ENCODE assay signal across 8 mouse cellular contexts in the genomic region with DNA sequence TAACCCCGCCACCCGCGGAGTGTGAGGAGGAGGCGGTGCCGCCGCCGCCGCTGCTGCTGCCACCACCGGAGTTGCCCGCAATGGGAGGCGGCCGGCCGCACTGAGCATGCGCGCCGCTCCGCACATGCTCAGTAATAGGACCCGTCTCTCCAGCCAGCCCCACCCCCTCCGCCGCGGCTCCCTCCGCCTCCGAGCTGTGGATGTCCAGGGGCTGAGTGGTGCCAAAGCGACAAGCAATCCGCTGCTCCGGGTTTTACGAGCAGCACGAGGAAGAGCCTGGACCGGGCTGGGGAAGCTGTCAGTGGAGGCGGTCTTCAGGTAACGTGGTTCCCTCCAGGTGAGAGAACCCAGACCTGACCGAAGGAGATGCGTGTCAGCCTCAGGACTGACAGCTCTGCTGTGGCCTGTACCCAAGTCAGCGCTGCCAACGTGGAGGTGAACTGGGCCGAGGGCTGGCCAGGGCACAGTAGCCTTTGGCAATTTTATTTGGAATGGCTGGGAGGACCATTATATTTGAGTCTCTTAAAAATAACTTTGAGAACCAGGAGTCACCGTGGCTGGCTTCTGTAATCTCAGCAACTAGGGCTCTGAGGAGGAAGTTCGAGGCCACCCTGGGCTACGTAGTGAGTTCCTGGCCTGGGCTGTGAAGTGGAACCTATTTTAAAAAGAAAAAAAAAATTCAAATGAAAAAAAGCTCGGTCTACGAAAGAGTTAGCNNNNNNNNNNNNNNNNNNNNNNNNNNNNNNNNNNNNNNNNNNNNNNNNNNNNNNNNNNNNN. TPM values are rescaled to one million over a fixed set of nuclear protein-coding genes. Genes with fewer than 3 reads are reported as not detected.
DNase-seq lines count a peak whose midpoint lies in the region; ATAC-seq and TF ChIP-seq lines count a peak whose summit lies in the region.

A gene (minus strand): TSS at position 86 of the 777 bp plus-strand sequence.

- peak; percentile 94 for ATAC-seq in erythroid progenitor cell, adult 5-6 weeks (replicated peaks; ENCODE audit: low FRiP score, poor library complexity, severe bottlenecking)
- peak; percentile 98 for ATAC-seq in heart, embryonic 12.5 days (ENCODE audit: insufficient number of reproducible peaks, low FRiP score)
- peak; percentile 99 for ATAC-seq in kidney, postnatal 0 days (replicated peaks; ENCODE audit: low FRiP score, low read depth)
- ATAC-seq in liver, embryonic 11.5 days (replicated peaks; ENCODE audit: low FRiP score), result peak; percentile 92
- ATAC-seq in stomach, embryonic 14.5 days (ENCODE audit: insufficient number of reproducible peaks, insufficient read depth, low FRiP score, low read depth), result peak; percentile 98

- peaks cover 18% of the 10 kb centered on the region for H3K4me1 ChIP-seq in heart, embryonic 12.5 days (replicated peaks)
- peaks cover 11% of the 10 kb centered on the region for H3K4me1 ChIP-seq in kidney, postnatal 0 days (replicated peaks; ENCODE audit: insufficient read depth, low read length)
- peaks cover 27% of the 10 kb centered on the region for H3K4me1 ChIP-seq in liver, embryonic 11.5 days (replicated peaks; ENCODE audit: control insufficient read depth, insufficient read depth, low read length)
- peaks cover 9% of the 10 kb centered on the region for H3K4me1 ChIP-seq in stomach, embryonic 14.5 days (ENCODE audit: control insufficient read depth, insufficient read depth, low read length)

- peak; percentile 5; the same call in 1 of the 2 replicates for TF ChIP-seq CTCF in kidney, postnatal 0 days (IDR thresholded peaks at IDR 0.05; ENCODE audit: low read depth)

- peak within 1 kb of the TSS; percentile 87 for H3K9ac ChIP-seq in heart, embryonic 12.5 days
- peak within 1 kb of the TSS; percentile 80 for H3K9ac ChIP-seq in kidney, postnatal 0 days (ENCODE audit: low read depth, low read length)
- peak within 1 kb of the TSS; percentile 83 for H3K9ac ChIP-seq in liver, embryonic 11.5 days (ENCODE audit: low read depth, low read length)
- peak within 1 kb of the TSS; percentile 68 for H3K9ac ChIP-seq in stomach, embryonic 14.5 days (replicated peaks; ENCODE audit: low read depth, low read length)

- peak; percentile 98 for DNase-seq in CD4-positive helper T cell, adult 2 months (ENCODE audit: low read depth, low spot score)
- DNase-seq in brain, embryonic 18.5 days (ENCODE audit: low read depth, low spot score), result peak; percentile 93
- peak; percentile 96 for DNase-seq in kidney, postnatal 0 days (ENCODE audit: low spot score)
- peak; percentile 98 for DNase-seq in liver, embryonic 11.5 days (ENCODE audit: low spot score)
- peak; percentile 97 for DNase-seq in naive thymus-derived CD4-positive, alpha-beta T cell, adult 2 months (ENCODE audit: low read depth)

- H3K27me3 ChIP-seq in heart, embryonic 12.5 days (replicated peaks), result no peaks in the 10 kb centered on the region
- H3K27me3 ChIP-seq in kidney, postnatal 0 days (ENCODE audit: insufficient read depth, low read length), result no peaks in the 10 kb centered on the region
- no peaks in the 10 kb centered on the region for H3K27me3 ChIP-seq in liver, embryonic 11.5 days (replicated peaks; ENCODE audit: control insufficient read depth, insufficient read depth, low read length)
- H3K27me3 ChIP-seq in stomach, embryonic 14.5 days (ENCODE audit: control insufficient read depth, insufficient read depth, low read length), result no peaks in the 10 kb centered on the region

- peak within 1 kb of the TSS; percentile 81 for H3K4me3 ChIP-seq in heart, embryonic 12.5 days
- peak within 1 kb of the TSS; percentile 87 for H3K4me3 ChIP-seq in kidney, postnatal 0 days (replicated peaks; ENCODE audit: low read depth, low read length)
- peak within 1 kb of the TSS; percentile 75 for H3K4me3 ChIP-seq in liver, embryonic 11.5 days (ENCODE audit: low read depth, low read length)
- peak within 1 kb of the TSS; percentile 86 for H3K4me3 ChIP-seq in stomach, embryonic 14.5 days (ENCODE audit: low read depth, low read length)

- 5% methylated on average over 38 of the region's 41 CpGs for whole genome bisulfite sequencing in heart, embryonic 12.5 days
- 5% methylated on average over 40 of the region's 41 CpGs for WGBS in kidney, postnatal 0 days
- 5% methylated on average over 39 of the region's 41 CpGs for WGBS in liver, embryonic 11.5 days
- 5% methylated on average over 41 of the region's 41 CpGs for WGBS in stomach, embryonic 14.5 days

- H3K4me2 ChIP-seq in heart, embryonic 12.5 days, result peak within 1 kb of the TSS; percentile 79
- peak within 1 kb of the TSS; percentile 89 for H3K4me2 ChIP-seq in kidney, postnatal 0 days (ENCODE audit: low read length)
- peak within 1 kb of the TSS; percentile 92 for H3K4me2 ChIP-seq in liver, embryonic 11.5 days
- H3K4me2 ChIP-seq in stomach, embryonic 14.5 days (replicated peaks; ENCODE audit: low read depth, low read length), result peak within 1 kb of the TSS; percentile 57

- H3K36me3 ChIP-seq in heart, embryonic 12.5 days, result no peaks in the 10 kb centered on the region
- no peaks in the 10 kb centered on the region for H3K36me3 ChIP-seq in kidney, postnatal 0 days (ENCODE audit: insufficient read depth, low read length)
- H3K36me3 ChIP-seq in liver, embryonic 11.5 days (ENCODE audit: control insufficient read depth, insufficient read depth, low read length), result no peaks in the 10 kb centered on the region
- H3K36me3 ChIP-seq in stomach, embryonic 14.5 days (ENCODE audit: control insufficient read depth, insufficient read depth, low read length), result no peaks in the 10 kb centered on the region

- peak within 1 kb of the TSS; percentile 90 for H3K27ac ChIP-seq in heart, embryonic 12.5 days (ENCODE audit: poor library complexity, severe bottlenecking)
- peak within 1 kb of the TSS; percentile 88 for H3K27ac ChIP-seq in kidney, postnatal 0 days
- peak within 1 kb of the TSS; percentile 89 for H3K27ac ChIP-seq in liver, embryonic 11.5 days (ENCODE audit: low read depth, low read length)
- peak within 1 kb of the TSS; percentile 68 for H3K27ac ChIP-seq in stomach, embryonic 14.5 days (ENCODE audit: low read length)

- H3K9me3 ChIP-seq in heart, embryonic 12.5 days (replicated peaks), result no peaks in the 10 kb centered on the region
- no peaks in the 10 kb centered on the region for H3K9me3 ChIP-seq in kidney, postnatal 0 days (replicated peaks; ENCODE audit: low read length)
- no peaks in the 10 kb centered on the region for H3K9me3 ChIP-seq in liver, embryonic 11.5 days (ENCODE audit: control insufficient read depth, low read length)
- no peaks in the 10 kb centered on the region for H3K9me3 ChIP-seq in stomach, embryonic 14.5 days (ENCODE audit: control insufficient read depth, low read depth, low read length)

RNA-seq across cellular contexts. Expression of the gene that starts here (rescaled TPM):
- 17.3 and 26.0 TPM in 2 replicates for total RNA-seq in erythroid progenitor cell, adult 5-6 weeks (2015; ENCODE audit: low replicate concordance)
- total RNA-seq in erythroid progenitor cell, adult 5-6 weeks (2017; ENCODE audit: low replicate concordance), result 14.5 and 14.9 TPM in 2 replicates
- polyA plus RNA-seq in heart, embryonic 12.5 days (2016; fragmentation: Nextera tagmentation; extraction: Ambion mirVana), result 14.6 and 16.0 TPM in 2 replicates
- 18.8 and 19.2 TPM in 2 replicates for polyA plus RNA-seq in kidney, postnatal 0 days (2015; fragmentation: Nextera tagmentation; extraction: Ambion mirVana)
- 16.6 and 17.7 TPM in 2 replicates for polyA plus RNA-seq in liver, embryonic 11.5 days (2014; fragmentation: Nextera tagmentation; extraction: Ambion mirVana)
- 33.8 and 37.8 TPM in 2 replicates for polyA plus RNA-seq in stomach, embryonic 14.5 days (2014; fragmentation: Nextera tagmentation; extraction: Ambion mirVana)

Comparison
In these comparisons a context has a peak if more than half of its experiments do, and no peak if none do; other contexts are left out.
1. Peak in every context shown above with its lines: DNase-seq, ATAC-seq, H3K4me3 ChIP-seq and H3K27ac ChIP-seq.